In genomic region chr7:143296001-143296379, GRCm38 (mm10) we compare ENCODE assay signal across 8 mouse cellular contexts.
DNase-seq lines count a peak whose midpoint lies in the region; ATAC-seq and TF ChIP-seq lines count a peak whose summit lies in the region.

No protein-coding gene starts in this region.

- no peak for TF ChIP-seq CTCF in Patski (IDR thresholded peaks at IDR 0.05)

- 57% methylated on average over 20 of the region's 20 CpGs for WGBS in kidney, embryonic 15.5 days
- 50% methylated on average over 20 of the region's 20 CpGs for WGBS in limb, embryonic 10.5 days

- no peak for DNase-seq in kidney, adult 9 months
- DNase-seq in Patski (ENCODE audit: low read depth, low spot score): no peak
- peak; percentile 42 for DNase-seq in limb, embryonic 10.5 days (ENCODE audit: low spot score)
- DNase-seq in gastrocnemius, postnatal 36 days: no peak
- no peak for DNase-seq in right cerebral cortex, adult 2 months (ENCODE audit: low spot score in 2 of 2)

- in situ Hi-C loops in Patski (cut with MboI; ENCODE audit: low pct_unique_long_range_greater_than_20kb): no loop called here

- peak overlapping the region; percentile 57 for H3K4me2 ChIP-seq in kidney, embryonic 15.5 days
- H3K4me2 ChIP-seq in myocyte (ENCODE audit: low read depth): no peak overlapping the region

- 0 out of 2 replicates have a peak, but pooled peaks cover 9% of the 10 kb centered on the region for H3K9me3 ChIP-seq in kidney, embryonic 15.5 days (replicated peaks)
- H3K9me3 ChIP-seq in erythroblast, embryonic 14.5 days (ENCODE audit: control insufficient read depth, low read length): peaks cover 6% of the 10 kb centered on the region
- H3K9me3 ChIP-seq in limb, embryonic 10.5 days (replicated peaks): peaks cover 12% of the 10 kb centered on the region; the same call in 1 of the 2 replicates

- H3K36me3 ChIP-seq in kidney, embryonic 15.5 days: peaks cover 7% of the 10 kb centered on the region; the same call in 1 of the 2 replicates
- H3K36me3 ChIP-seq in erythroblast, embryonic 14.5 days (ENCODE audit: control insufficient read depth): peaks cover 7% of the 10 kb centered on the region
- peaks cover 15% of the 10 kb centered on the region for H3K36me3 ChIP-seq in limb, embryonic 10.5 days
- H3K36me3 ChIP-seq in myocyte (ENCODE audit: control insufficient read depth, insufficient read depth): no peaks in the 10 kb centered on the region

- peak overlapping the region; percentile 52 for H3K4me3 ChIP-seq in kidney, embryonic 15.5 days (replicated peaks)
- peak overlapping the region; percentile 75 for H3K4me3 ChIP-seq in erythroblast, embryonic 14.5 days (replicated peaks)
- peak overlapping the region; percentile 61 for H3K4me3 ChIP-seq in limb, embryonic 10.5 days
- H3K4me3 ChIP-seq in myocyte: peak overlapping the region; percentile 84

- no peak for TF ChIP-seq POLR2A in myocyte (IDR thresholded peaks at IDR 0.05; ENCODE audit: insufficient read length, low read depth)

- POLR2A ChIA-PET in Patski (lab: Charles Lee): no interaction called here

- H3K27me3 ChIP-seq in kidney, embryonic 15.5 days: no peaks in the 10 kb centered on the region
- H3K27me3 ChIP-seq in Patski (no peaks in the 10 kb centered on the region), myocyte (ENCODE audit: control insufficient read depth, insufficient read depth, insufficient read length) (no peaks in the 10 kb centered on the region)
- no peaks in the 10 kb centered on the region for H3K27me3 ChIP-seq in erythroblast, embryonic 14.5 days (ENCODE audit: control insufficient read depth)
- no peaks in the 10 kb centered on the region for H3K27me3 ChIP-seq in limb, embryonic 10.5 days (ENCODE audit: low read depth, poor library complexity, severe bottlenecking)

- CTCF ChIA-PET in Patski (lab: Charles Lee): no interaction called here

- H3K4me1 ChIP-seq in kidney, embryonic 15.5 days: peaks cover 19% of the 10 kb centered on the region
- H3K4me1 ChIP-seq in erythroblast, embryonic 14.5 days (ENCODE audit: control insufficient read depth): peaks cover 11% of the 10 kb centered on the region
- H3K4me1 ChIP-seq in limb, embryonic 10.5 days: peaks cover 21% of the 10 kb centered on the region

- peak overlapping the region; percentile 59 for H3K9ac ChIP-seq in kidney, embryonic 15.5 days

- H3K27ac ChIP-seq in kidney, embryonic 15.5 days: peak overlapping the region; percentile 85
- H3K27ac ChIP-seq in limb, embryonic 10.5 days: peak overlapping the region; percentile 83

- intact Hi-C loops in gastrocnemius, postnatal 36 days (cut with DNase I): no loop called here

- H3K79me2 ChIP-seq in myocyte (ENCODE audit: control insufficient read depth, insufficient read depth): peaks cover 51% of the 10 kb centered on the region

- ATAC-seq in kidney, embryonic 15.5 days (replicated peaks; ENCODE audit: low FRiP score): peak; percentile 10
- peak; percentile 7 for ATAC-seq in Patski

- H3ac ChIP-seq in myocyte (ENCODE audit: control insufficient read depth, insufficient read length): peak overlapping the region; percentile 50

TF ChIP-seq in myocyte, 11 proteins besides CTCF, POLR2A, EP300 and RAD21:
- TF ChIP-seq E2F4 (IDR thresholded peaks at IDR 0.05; ENCODE audit: insufficient read depth) (no peak), REST (IDR thresholded peaks at IDR 0.05; ENCODE audit: insufficient read depth, insufficient read length) (no peak), MAX (IDR thresholded peaks at IDR 0.05; ENCODE audit: low read depth) (no peak), POLR2AphosphoS2 (IDR thresholded peaks at IDR 0.05; ENCODE audit: insufficient read length, low read depth) (no peak), TCF12 (IDR thresholded peaks at IDR 0.05; ENCODE audit: insufficient read depth, poor library complexity, severe bottlenecking) (no peak), CEBPB (IDR thresholded peaks at IDR 0.05; ENCODE audit: insufficient read depth, poor library complexity, severe bottlenecking) (no peak), MYOG (IDR thresholded peaks at IDR 0.05; ENCODE audit: control insufficient read depth in 1 of 3, insufficient read depth in 1 of 3, insufficient read length in 2 of 3, low read depth in 2 of 3) (no peak), SRF (IDR thresholded peaks at IDR 0.05; ENCODE audit: control insufficient read depth, insufficient read length, low read depth) (no peak), TCF3 (IDR thresholded peaks at IDR 0.05; ENCODE audit: insufficient read length, low read depth) (no peak), MYOD1 (IDR thresholded peaks at IDR 0.05; ENCODE audit: control insufficient read depth in 1 of 3, insufficient read length in 2 of 3, low read depth in 2 of 3) (no peak), USF1 (IDR thresholded peaks at IDR 0.05; ENCODE audit: low read depth) (no peak)
